Mouse (Mus musculus) lung, postnatal 0 days (tissue): Measurements from ENCODE around the gene Cdk19. TPM values are rescaled to one million over a fixed set of nuclear protein-coding genes. Genes with fewer than 3 reads are reported as not detected.
A peak's percentile ranks its signal among the peaks of the same experiment; 100 is the strongest.

Experiments used
- ATAC-seq: fragments of 200-750 bp; cut with Nextera tagmentation; 2 replicates; pipeline ENCODE4 v1.8.0; 2017; ENCODE audit warnings: moderate library complexity
- DNase-seq: peaks from one replicate; pipeline ENCODE4 v3.0.0-alpha.2; 2016; ENCODE audit warnings: low spot score
- H3K27ac ChIP-seq: fragments of 300-500 bp; sonication (generic); 2 replicates; pipeline ENCODE4 v1.5.1; 2014; ENCODE audit warnings: antibody characterized with exemption, mild to moderate bottlenecking, low read length, mixed read lengths
- H3K27me3 ChIP-seq: fragments of 300-500 bp; sonication (generic); replicated peaks from 2 replicates; pipeline ENCODE4 v1.6.1; 2014; ENCODE audit warnings: low read length, mixed read lengths; ENCODE audit not compliant: insufficient read depth
- H3K36me3 ChIP-seq: fragments of 300-500 bp; sonication (generic); 2 replicates; pipeline ENCODE4 v1.6.1; 2014; ENCODE audit warnings: low read length, mixed read lengths; ENCODE audit not compliant: insufficient read depth
- H3K4me1 ChIP-seq: fragments of 300-500 bp; sonication (generic); 2 replicates; pipeline ENCODE4 v1.6.1; 2014; ENCODE audit warnings: antibody characterized with exemption, low read depth, low read length, mixed read lengths; ENCODE audit not compliant: insufficient read depth
- H3K4me2 ChIP-seq: fragments of 300-500 bp; sonication (generic); replicated peaks from 2 replicates; pipeline ENCODE4 v1.6.1; 2014; ENCODE audit warnings: low read depth, mild to moderate bottlenecking, low read length, moderate library complexity, mixed read lengths
- H3K4me3 ChIP-seq: fragments of 300-500 bp; sonication (generic); 2 replicates; pipeline ENCODE4 v1.5.1; 2014; ENCODE audit warnings: low read depth, low read length
- H3K9ac ChIP-seq: fragments of 300-500 bp; sonication (generic); replicated peaks from 2 replicates; pipeline ENCODE4 v1.6.1; 2014; ENCODE audit warnings: low read depth, mild to moderate bottlenecking
- H3K9me3 ChIP-seq: fragments of 300-500 bp; sonication (generic); 2 replicates; pipeline ENCODE4 v1.6.1; 2016; ENCODE audit warnings: low read length, mixed read lengths
- CTCF ChIP-seq: IDR thresholded peaks from 2 replicates; pipeline ENCODE4 v1.5.1; 2016; ENCODE audit warnings: antibody characterized with exemption, mild to moderate bottlenecking
- EP300 ChIP-seq: IDR thresholded peaks from 2 replicates; pipeline ENCODE4 v1.6.1; 2016; ENCODE audit warnings: antibody characterized with exemption, mild to moderate bottlenecking, control low read depth
- WGBS: fragments of 180-500 bp; shearing (Covaris S2); extraction: QIAGEN DNeasy Blood & Tissue Kit; methylation state at CpG from one replicate; pipeline ENCODE4 v1.1.7; 2014; 5-methylcytosine and 5-hydroxymethylcytosine counted together
- polyA plus RNA-seq: library from polyadenylated mRNA; unstranded; fragments of >200 nt; fragmentation: Nextera tagmentation; extraction: Ambion mirVana; gene quantifications from 2 replicates; pipeline ENCODE4 v1.2.1, GENCODE M21; 2015

Cdk19 gene
- polyA plus RNA-seq, 1 experiment from 2014 or later = 6.7 TPM

GRCm38 (mm10) chr10:40524991-40525390 lies 185.6 kb downstream of the Cdk19 start:
- Histone ChIP-seq H3K27me3 (no peaks in the 10 kb centered on the region), H3K27ac (no peak overlapping the region), H3K4me2 (no peak overlapping the region), H3K4me3 (no peak overlapping the region), H3K36me3 (no peaks in the 10 kb centered on the region), H3K9me3 (no peaks in the 10 kb centered on the region), H3K9ac (no peak overlapping the region), H3K4me1 (no peaks in the 10 kb centered on the region)
- DNase-seq (peak; percentile 81), ATAC-seq (no peak)
- WGBS = 28% methylated on average over 10 of the region's 10 CpGs
- TF ChIP-seq CTCF (peak; percentile 84), EP300 (no peak)

GRCm38 (mm10) chr10:40525616-40526155 lies 186.3 kb downstream of the Cdk19 start:
- no peaks in the 10 kb centered on the region for H3K36me3 ChIP-seq
- H3K4me3 ChIP-seq = no peak overlapping the region
- H3K27ac ChIP-seq = no peak overlapping the region
- no peak overlapping the region for H3K9ac ChIP-seq
- H3K4me2 ChIP-seq = no peak overlapping the region
- ATAC-seq (no peak), DNase-seq (peak; percentile 22)
- no peak for TF ChIP-seq CTCF
- TF ChIP-seq EP300 = no peak
- H3K4me1 ChIP-seq = no peaks in the 10 kb centered on the region
- no peaks in the 10 kb centered on the region for H3K27me3 ChIP-seq
- H3K9me3 ChIP-seq = no peaks in the 10 kb centered on the region
- WGBS = 59% methylated on average over 9 of the region's 9 CpGs

GRCm38 (mm10) chr10:40526301-40526761 lies 187.0 kb downstream of the Cdk19 start:
- ATAC-seq = no peak
- no peak overlapping the region for H3K4me2 ChIP-seq
- no peak overlapping the region for H3K9ac ChIP-seq
- H3K36me3 ChIP-seq = no peaks in the 10 kb centered on the region
- WGBS = 70% methylated on average over 8 of the region's 8 CpGs
- no peak overlapping the region for H3K4me3 ChIP-seq
- H3K27ac ChIP-seq = no peak overlapping the region
- TF ChIP-seq EP300 (no peak), CTCF (no peak)
- no peak for DNase-seq
- no peaks in the 10 kb centered on the region for H3K4me1 ChIP-seq
- H3K9me3 ChIP-seq = no peaks in the 10 kb centered on the region
- H3K27me3 ChIP-seq = no peaks in the 10 kb centered on the region

GRCm38 (mm10) chr10:40526986-40527385 lies 187.6 kb downstream of the Cdk19 start:
- Histone ChIP-seq H3K36me3 (no peaks in the 10 kb centered on the region), H3K27me3 (no peaks in the 10 kb centered on the region), H3K4me3 (no peak overlapping the region), H3K9me3 (no peaks in the 10 kb centered on the region), H3K9ac (no peak overlapping the region), H3K4me1 (no peaks in the 10 kb centered on the region), H3K27ac (no peak overlapping the region), H3K4me2 (no peak overlapping the region)
- no peak for DNase-seq
- ATAC-seq = 0 out of 2 replicates have a peak, but pooled peaks have one; percentile 18
- TF ChIP-seq CTCF = no peak
- TF ChIP-seq EP300 = no peak
- 61% methylated on average over 3 of the region's 3 CpGs for WGBS

GRCm38 (mm10) chr10:40527573-40527972 lies 188.2 kb downstream of the Cdk19 start:
- Histone ChIP-seq H3K9ac (no peak overlapping the region), H3K4me3 (no peak overlapping the region), H3K4me1 (no peaks in the 10 kb centered on the region), H3K27me3 (no peaks in the 10 kb centered on the region), H3K36me3 (no peaks in the 10 kb centered on the region), H3K27ac (no peak overlapping the region), H3K9me3 (no peaks in the 10 kb centered on the region), H3K4me2 (no peak overlapping the region)
- DNase-seq = peak; percentile 53
- TF ChIP-seq CTCF (no peak), EP300 (no peak)
- 11% methylated on average over 8 of the region's 8 CpGs for WGBS
- ATAC-seq = peak; percentile 63

GRCm38 (mm10) chr10:40528668-40529067 lies 189.3 kb downstream of the Cdk19 start:
- Histone ChIP-seq H3K36me3 (no peaks in the 10 kb centered on the region), H3K27me3 (no peaks in the 10 kb centered on the region), H3K4me3 (no peak overlapping the region), H3K4me2 (no peak overlapping the region), H3K9me3 (no peaks in the 10 kb centered on the region), H3K9ac (no peak overlapping the region), H3K4me1 (no peaks in the 10 kb centered on the region), H3K27ac (no peak overlapping the region)
- no peak for TF ChIP-seq EP300
- WGBS = 71% methylated on average over 8 of the region's 10 CpGs
- DNase-seq (no peak), ATAC-seq (no peak)

GRCm38 (mm10) chr10:40529617-40530016 lies 190.3 kb downstream of the Cdk19 start:
- Histone ChIP-seq H3K9ac (no peak overlapping the region), H3K4me1 (no peaks in the 10 kb centered on the region), H3K27ac (no peak overlapping the region), H3K9me3 (no peaks in the 10 kb centered on the region), H3K36me3 (no peaks in the 10 kb centered on the region), H3K4me2 (no peak overlapping the region), H3K4me3 (no peak overlapping the region), H3K27me3 (no peaks in the 10 kb centered on the region)
- TF ChIP-seq EP300 = no peak
- TF ChIP-seq CTCF = peak; percentile 79
- DNase-seq (peak; percentile 51), ATAC-seq (no peak)
- WGBS = 52% methylated on average over 6 of the region's 6 CpGs
